Mouse (Mus musculus): Measurements from ENCODE around the gene Xndc1. TPM values are rescaled to one million over a fixed set of nuclear protein-coding genes. Genes with fewer than 3 reads are reported as not detected.

Xndc1 gene
- polyA plus RNA-seq, 1 experiment, result 33.8 TPM

- H3K4me1 ChIP-seq (ENCODE audit: control insufficient read depth, insufficient read depth, low read length), result no peaks in the 10 kb centered on the region
- TF ChIP-seq CTCF (IDR thresholded peaks at IDR 0.05; ENCODE audit: control insufficient read depth, insufficient read depth, low read length) (no peak), POLR2A (IDR thresholded peaks at IDR 0.05; ENCODE audit: borderline replicate concordance, control insufficient read depth, low read depth, low read length) (no peak)
- no peak overlapping the region for H3K27ac ChIP-seq (ENCODE audit: control insufficient read depth, insufficient read depth, low read depth, low read length, poor library complexity)
- 88% methylated on average over 26 of the region's 26 CpGs for WGBS
- no peak overlapping the region for H3K4me3 ChIP-seq (replicated peaks; ENCODE audit: control insufficient read depth, low read depth, low read length)
Measured at GRCm38 (mm10) chr7:102084041-102084696, 18.9 kb downstream of the Xndc1 start.

DNA sequence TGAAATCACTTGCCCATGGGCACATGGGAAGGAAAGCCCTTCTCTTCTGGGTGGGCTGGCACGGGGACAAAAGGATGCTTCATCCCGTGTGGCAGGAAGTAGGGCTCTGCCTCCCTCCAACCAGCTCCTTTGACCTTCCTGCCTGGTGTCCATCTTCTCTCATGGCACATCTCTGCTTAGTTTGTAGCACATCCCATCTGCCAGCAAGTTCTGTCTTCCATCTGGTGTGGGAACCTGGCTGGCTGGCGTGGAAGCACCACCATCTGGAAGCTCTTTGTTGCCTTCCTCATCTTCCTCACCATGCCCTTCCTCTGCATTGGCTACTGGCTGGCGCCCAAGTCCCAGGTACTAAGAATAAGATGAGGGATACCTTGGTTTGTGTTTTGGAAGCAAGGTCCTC is 22.0 kb downstream of the Xndc1 start:
- Histone ChIP-seq H3K27ac (ENCODE audit: control insufficient read depth, insufficient read depth, low read depth, low read length, poor library complexity) (no peak overlapping the region), H3K4me3 (replicated peaks; ENCODE audit: control insufficient read depth, low read depth, low read length) (no peak overlapping the region), H3K4me1 (ENCODE audit: control insufficient read depth, insufficient read depth, low read length) (no peaks in the 10 kb centered on the region)
- TF ChIP-seq POLR2A (IDR thresholded peaks at IDR 0.05; ENCODE audit: borderline replicate concordance, control insufficient read depth, low read depth, low read length) (no peak), CTCF (IDR thresholded peaks at IDR 0.05; ENCODE audit: control insufficient read depth, insufficient read depth, low read length) (no peak)
- 69% methylated on average over 4 of the region's 4 CpGs for WGBS

- Histone ChIP-seq H3K27ac (ENCODE audit: control insufficient read depth, insufficient read depth, low read depth, low read length, poor library complexity) (no peak overlapping the region), H3K4me1 (ENCODE audit: control insufficient read depth, insufficient read depth, low read length) (peaks cover 1% of the 10 kb centered on the region), H3K4me3 (replicated peaks; ENCODE audit: control insufficient read depth, low read depth, low read length) (peak overlapping the region; percentile 48)
- TF ChIP-seq CTCF (IDR thresholded peaks at IDR 0.05; ENCODE audit: control insufficient read depth, insufficient read depth, low read length), result no peak
- TF ChIP-seq POLR2A (IDR thresholded peaks at IDR 0.05; ENCODE audit: borderline replicate concordance, control insufficient read depth, low read depth, low read length), result no peak
- 9% methylated on average over 30 of the region's 30 CpGs for WGBS
Measured at GRCm38 (mm10) chr7:102099760-102100661, 34.7 kb downstream of the Xndc1 start.

- TF ChIP-seq POLR2A (IDR thresholded peaks at IDR 0.05; ENCODE audit: borderline replicate concordance, control insufficient read depth, low read depth, low read length) (no peak), CTCF (IDR thresholded peaks at IDR 0.05; ENCODE audit: control insufficient read depth, insufficient read depth, low read length) (no peak)
- no peak overlapping the region for H3K27ac ChIP-seq (ENCODE audit: control insufficient read depth, insufficient read depth, low read depth, low read length, poor library complexity)
- peaks cover 1% of the 10 kb centered on the region for H3K4me1 ChIP-seq (ENCODE audit: control insufficient read depth, insufficient read depth, low read length)
- WGBS, result 74% methylated on average over 5 of the region's 5 CpGs
- no peak overlapping the region for H3K4me3 ChIP-seq (replicated peaks; ENCODE audit: control insufficient read depth, low read depth, low read length)
Measured at GRCm38 (mm10) chr7:102100868-102101267, 35.6 kb downstream of the Xndc1 start.

DNA sequence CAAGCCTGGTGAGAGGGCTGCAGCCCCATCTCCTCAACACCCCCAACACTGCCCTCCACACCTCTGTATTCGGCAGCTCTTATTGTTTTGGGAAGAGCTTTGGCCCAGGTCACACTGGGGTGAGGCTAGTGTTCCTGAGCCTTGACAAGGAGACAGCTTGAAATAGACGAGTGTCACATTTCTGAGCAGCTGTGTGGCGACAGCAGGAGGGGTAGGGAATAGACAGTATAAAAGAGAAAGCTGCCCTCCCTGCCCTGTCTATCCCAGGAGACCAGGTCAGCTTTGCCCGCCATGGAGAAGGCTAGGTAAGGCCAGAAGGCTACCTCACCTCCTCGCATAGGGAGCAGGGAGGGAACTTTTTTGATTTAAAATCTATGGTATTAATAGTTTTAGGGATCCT is 36.2 kb downstream of the Xndc1 start, which contains the start of gene Art1:
TSS of gene Art1 (plus strand) at position 257 of the 400 bp plus-strand sequence.
- WGBS, result 76% methylated on average over 5 of the region's 5 CpGs
- H3K27ac ChIP-seq (ENCODE audit: control insufficient read depth, insufficient read depth, low read depth, low read length, poor library complexity), result no peak within 1 kb of the TSS
- no peak within 1 kb of the TSS for H3K4me3 ChIP-seq (replicated peaks; ENCODE audit: control insufficient read depth, low read depth, low read length)
- H3K4me1 ChIP-seq (ENCODE audit: control insufficient read depth, insufficient read depth, low read length), result peaks cover 1% of the 10 kb centered on the region
- TF ChIP-seq CTCF (IDR thresholded peaks at IDR 0.05; ENCODE audit: control insufficient read depth, insufficient read depth, low read length), result no peak
- TF ChIP-seq POLR2A (IDR thresholded peaks at IDR 0.05; ENCODE audit: borderline replicate concordance, control insufficient read depth, low read depth, low read length), result no peak

GRCm38 (mm10) chr7:102102241-102102640 is 36.9 kb downstream of the Xndc1 start:
- no peak overlapping the region for H3K27ac ChIP-seq (ENCODE audit: control insufficient read depth, insufficient read depth, low read depth, low read length, poor library complexity)
- H3K4me3 ChIP-seq (replicated peaks; ENCODE audit: control insufficient read depth, low read depth, low read length), result no peak overlapping the region
- TF ChIP-seq CTCF (IDR thresholded peaks at IDR 0.05; ENCODE audit: control insufficient read depth, insufficient read depth, low read length), result no peak
- TF ChIP-seq POLR2A (IDR thresholded peaks at IDR 0.05; ENCODE audit: borderline replicate concordance, control insufficient read depth, low read depth, low read length), result no peak
- 83% methylated on average over 8 of the region's 8 CpGs for WGBS
- H3K4me1 ChIP-seq (ENCODE audit: control insufficient read depth, insufficient read depth, low read length), result peaks cover 1% of the 10 kb centered on the region

DNA sequence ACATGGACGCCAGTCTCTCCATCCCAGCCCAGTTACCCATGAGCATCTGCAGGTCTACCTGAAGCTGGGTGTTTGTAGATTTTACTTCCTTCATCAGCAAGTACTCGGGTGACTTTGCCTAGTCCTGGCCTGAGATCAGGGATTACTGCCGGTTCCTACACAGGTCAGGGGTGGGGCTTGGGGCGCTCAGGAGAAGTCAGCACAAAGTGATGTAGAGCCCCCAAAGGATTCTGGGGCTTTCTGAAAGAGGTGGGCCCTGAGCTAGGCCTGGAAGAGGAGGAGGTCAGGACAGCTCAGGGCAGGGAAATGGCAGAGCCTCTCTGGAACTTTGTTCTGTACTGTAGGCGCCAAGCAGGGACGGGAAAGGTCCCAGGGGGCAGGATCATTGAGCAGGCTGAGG is 37.4 kb downstream of the Xndc1 start:
- H3K4me3 ChIP-seq (replicated peaks; ENCODE audit: control insufficient read depth, low read depth, low read length), result no peak overlapping the region
- WGBS, result 69% methylated on average over 6 of the region's 6 CpGs
- TF ChIP-seq CTCF (IDR thresholded peaks at IDR 0.05; ENCODE audit: control insufficient read depth, insufficient read depth, low read length) (no peak), POLR2A (IDR thresholded peaks at IDR 0.05; ENCODE audit: borderline replicate concordance, control insufficient read depth, low read depth, low read length) (no peak)
- H3K4me1 ChIP-seq (ENCODE audit: control insufficient read depth, insufficient read depth, low read length), result peaks cover 1% of the 10 kb centered on the region
- H3K27ac ChIP-seq (ENCODE audit: control insufficient read depth, insufficient read depth, low read depth, low read length, poor library complexity), result no peak overlapping the region

GRCm38 (mm10) chr7:102103555-102103954 is 38.2 kb downstream of the Xndc1 start:
- Histone ChIP-seq H3K27ac (ENCODE audit: control insufficient read depth, insufficient read depth, low read depth, low read length, poor library complexity) (no peak overlapping the region), H3K4me3 (replicated peaks; ENCODE audit: control insufficient read depth, low read depth, low read length) (no peak overlapping the region), H3K4me1 (ENCODE audit: control insufficient read depth, insufficient read depth, low read length) (peaks cover 1% of the 10 kb centered on the region)
- no peak for TF ChIP-seq CTCF (IDR thresholded peaks at IDR 0.05; ENCODE audit: control insufficient read depth, insufficient read depth, low read length)
- no peak for TF ChIP-seq POLR2A (IDR thresholded peaks at IDR 0.05; ENCODE audit: borderline replicate concordance, control insufficient read depth, low read depth, low read length)
- WGBS, result 63% methylated on average over 2 of the region's 2 CpGs

Data from bone marrow, adult 2 months (tissue).